Mouse (Mus musculus) CD4-positive helper T cell, adult 2 months (primary cell): ENCODE results near the gene Sema4a.

Experiments used
- DNase-seq: peaks from one replicate; pipeline ENCODE4 v3.0.0-alpha.2; 2012; ENCODE audit warnings: low read depth, missing footprints, low spot score

The Sema4a gene

DNA sequence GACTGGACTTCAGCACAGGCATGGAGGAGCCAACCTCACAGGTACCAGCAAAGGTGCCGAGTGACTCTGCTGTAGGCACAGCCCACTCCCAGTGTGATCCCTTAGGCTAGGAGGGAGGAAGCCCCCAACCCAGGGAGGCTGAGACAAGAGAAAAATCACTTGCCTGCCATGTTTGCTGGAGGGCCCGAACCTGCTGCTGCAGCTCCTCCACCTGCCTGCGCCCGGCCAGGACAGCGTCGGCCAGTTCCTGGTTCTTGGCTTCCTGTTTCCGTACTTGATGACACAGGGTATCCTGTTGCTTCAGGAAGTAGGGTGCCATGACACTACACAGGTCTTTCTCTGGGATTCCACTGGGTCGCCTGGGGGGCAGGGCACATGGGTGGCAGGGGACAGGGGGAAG, 65.2 kb downstream of the Sema4a start:
- no peak for DNase-seq

DNA sequence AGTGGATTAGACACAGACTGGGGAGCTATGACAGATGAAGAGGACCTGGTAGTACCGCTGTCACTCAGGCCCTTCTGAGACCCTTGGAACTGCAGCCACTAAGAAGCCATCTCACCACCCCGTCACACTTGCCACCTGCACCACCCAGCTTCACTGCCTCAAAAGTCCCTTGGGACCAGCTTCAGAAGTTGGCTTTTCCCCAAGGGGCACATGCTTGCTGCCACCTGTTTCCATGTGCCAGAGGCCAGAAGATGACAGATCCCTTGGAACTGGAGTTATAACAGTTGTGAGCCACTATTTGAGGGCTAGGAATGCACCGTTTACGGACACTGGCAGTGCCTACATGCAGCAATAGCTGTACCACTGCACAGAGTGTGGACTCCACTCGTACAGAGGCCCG, 65.7 kb downstream of the Sema4a start:
- no peak for DNase-seq

DNA sequence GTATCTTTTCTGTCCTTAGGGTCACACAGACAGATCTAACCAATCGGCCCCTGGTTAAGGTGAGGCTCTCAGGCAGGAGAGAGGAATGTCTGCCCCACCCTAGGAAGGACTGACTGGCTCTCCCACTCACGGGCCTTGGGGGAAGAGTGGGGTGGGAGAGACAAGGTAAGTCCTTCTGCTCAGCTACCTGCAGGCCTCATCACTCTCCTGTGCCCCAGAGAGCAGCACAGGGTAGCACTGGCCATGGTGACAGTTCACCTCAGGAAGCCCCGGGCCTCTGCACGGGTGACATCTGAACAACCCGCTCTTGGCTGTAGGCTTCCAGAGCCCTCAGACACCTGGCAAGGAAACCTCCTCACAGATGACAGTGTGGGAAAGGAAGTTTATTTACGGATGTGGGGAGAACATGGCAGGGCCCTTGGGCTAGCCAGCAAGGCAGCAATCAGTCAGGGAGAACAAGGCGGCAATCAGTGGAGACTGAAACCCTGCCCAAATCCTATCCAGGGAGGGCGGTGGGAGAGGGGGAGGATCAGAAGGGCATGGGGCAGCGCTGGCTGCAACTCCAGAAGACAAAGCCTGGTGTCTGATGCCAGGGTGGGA, 67.1 kb downstream of the Sema4a start:
- no peak for DNase-seq
